Mouse (Mus musculus) myocyte (in vitro differentiated cells): ENCODE results near the gene Rps28.

Experiments
- E2F4 ChIP-seq: IDR thresholded peaks from one replicate; pipeline ENCODE4 v1.6.1; 2011; ENCODE audit warnings: mild to moderate bottlenecking, control low read depth, moderate library complexity; ENCODE audit not compliant: insufficient read depth
- POLR2A ChIP-seq: IDR thresholded peaks from one replicate; pipeline ENCODE4 v1.6.1; 2011; ENCODE audit warnings: low read depth, mild to moderate bottlenecking, control low read depth, moderate library complexity; ENCODE audit not compliant: insufficient read length

DNA sequence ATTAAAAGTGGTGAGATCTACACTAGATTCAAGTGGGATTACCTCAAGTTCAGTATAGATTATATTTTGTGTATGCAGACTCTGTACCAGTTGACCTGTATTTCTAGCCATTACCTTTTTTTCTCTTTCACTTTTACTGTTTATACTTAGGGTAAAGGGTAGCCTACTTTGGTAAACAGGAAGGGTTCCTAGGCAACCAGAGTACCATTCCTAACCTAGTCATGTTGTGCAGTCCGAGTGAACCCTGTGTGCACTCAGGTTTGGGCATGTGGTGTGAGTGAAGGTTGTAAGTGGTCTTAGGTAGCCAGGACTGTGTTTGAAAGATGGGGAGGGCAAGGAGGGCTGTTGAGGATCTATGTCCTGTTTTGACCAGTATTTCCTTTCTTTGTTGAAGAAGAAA, 27.0 kb upstream of the Rps28 start:
- no peak for TF ChIP-seq POLR2A
- no peak for TF ChIP-seq E2F4
